Mouse (Mus musculus) layer of hippocampus, adult 11-12 months (tissue): ENCODE data around the gene Eef1akmt2.

Source experiments
- DNase-seq: peaks from one replicate; pipeline ENCODE4 v3.0.0; 2022; ENCODE audit warnings: low spot score

Eef1akmt2 gene

GRCm38 (mm10) chr7:132866316-132866715, 13.8 kb upstream of the Eef1akmt2 start:
- DNase-seq, result no peak

- peak; percentile 88 for DNase-seq
These were observed 6.8 kb upstream of the Eef1akmt2 start, which contains the start of gene Abraxas2 for GRCm38 (mm10) chr7:132859042-132859958. TSS of gene Abraxas2 (plus strand) at chr7:132859225.

GRCm38 (mm10) chr7:132858043-132858608, 5.7 kb upstream of the Eef1akmt2 start:
- no peak for DNase-seq

- no peak for DNase-seq
These were observed 3.6 kb upstream of the Eef1akmt2 start for GRCm38 (mm10) chr7:132856083-132856482.

- no peak for DNase-seq
These were observed 1.5 kb upstream of the Eef1akmt2 start for GRCm38 (mm10) chr7:132853946-132854345.

GRCm38 (mm10) chr7:132853361-132853760, 888 bp upstream of the Eef1akmt2 start:
- DNase-seq, result no peak

- no peak for DNase-seq
These were observed 9.3 kb downstream of the Eef1akmt2 start for GRCm38 (mm10) chr7:132843152-132843551.

- no peak for DNase-seq
These were observed 10.0 kb downstream of the Eef1akmt2 start for GRCm38 (mm10) chr7:132842455-132842854.

GRCm38 (mm10) chr7:132841287-132841686, 11.2 kb downstream of the Eef1akmt2 start:
- no peak for DNase-seq

GRCm38 (mm10) chr7:132830955-132831354, 21.5 kb downstream of the Eef1akmt2 start:
- no peak for DNase-seq

GRCm38 (mm10) chr7:132824346-132825022, 28.0 kb downstream of the Eef1akmt2 start:
- DNase-seq, result no peak

- no peak for DNase-seq
These were observed 28.6 kb downstream of the Eef1akmt2 start for GRCm38 (mm10) chr7:132823832-132824231.

GRCm38 (mm10) chr7:132820692-132821091, 31.8 kb downstream of the Eef1akmt2 start:
- no peak for DNase-seq

GRCm38 (mm10) chr7:132817056-132817455, 35.4 kb downstream of the Eef1akmt2 start:
- no peak for DNase-seq

- DNase-seq, result no peak
These were observed 35.9 kb downstream of the Eef1akmt2 start for GRCm38 (mm10) chr7:132816528-132816927.

- no peak for DNase-seq
These were observed 37.4 kb downstream of the Eef1akmt2 start for GRCm38 (mm10) chr7:132815081-132815480.

- no peak for DNase-seq
These were observed 38.4 kb downstream of the Eef1akmt2 start for GRCm38 (mm10) chr7:132814089-132814450.

- no peak for DNase-seq
These were observed 38.9 kb downstream of the Eef1akmt2 start, which contains the start of gene Fam53b for GRCm38 (mm10) chr7:132813416-132814088. TSS of gene Fam53b (minus strand) at chr7:132813886.

- DNase-seq, result no peak
These were observed 39.7 kb downstream of the Eef1akmt2 start for GRCm38 (mm10) chr7:132812619-132813415.

GRCm38 (mm10) chr7:132811716-132812618, 40.5 kb downstream of the Eef1akmt2 start:
- no peak for DNase-seq
